Mouse (Mus musculus): ENCODE data around the gene Lef1. TPM values are rescaled to one million over a fixed set of nuclear protein-coding genes. Genes with fewer than 3 reads are reported as not detected.

Gene Lef1
- polyA plus RNA-seq, 1 experiment from 2014 or later: 18.7 TPM

GRCm38 (mm10) chr3:131190671-131191367 lies 80.5 kb downstream of the Lef1 start:
- ATAC-seq (ENCODE audit: insufficient number of reproducible peaks, low FRiP score): no peak
- Histone ChIP-seq H3K4me3 (no peak overlapping the region), H3K36me3 (peaks cover 3% of the 10 kb centered on the region; the same call in 1 of the 2 replicates), H3K27ac (ENCODE audit: poor library complexity, severe bottlenecking) (no peak overlapping the region), H3K9ac (no peak overlapping the region), H3K27me3 (replicated peaks) (no peaks in the 10 kb centered on the region), H3K4me2 (no peak overlapping the region), H3K4me1 (replicated peaks) (peaks cover 6% of the 10 kb centered on the region), H3K9me3 (replicated peaks) (no peaks in the 10 kb centered on the region)
- WGBS: 82% methylated on average over 19 of the region's 19 CpGs

GRCm38 (mm10) chr3:131191454-131191853 lies 81.2 kb downstream of the Lef1 start:
- no peak overlapping the region for H3K4me3 ChIP-seq
- H3K9ac ChIP-seq: no peak overlapping the region
- H3K27me3 ChIP-seq (replicated peaks): no peaks in the 10 kb centered on the region
- no peak overlapping the region for H3K27ac ChIP-seq (ENCODE audit: poor library complexity, severe bottlenecking)
- H3K4me2 ChIP-seq: no peak overlapping the region
- peaks cover 6% of the 10 kb centered on the region for H3K4me1 ChIP-seq (replicated peaks)
- no peak for ATAC-seq (ENCODE audit: insufficient number of reproducible peaks, low FRiP score)
- no peaks in the 10 kb centered on the region for H3K9me3 ChIP-seq (replicated peaks)
- peaks cover 3% of the 10 kb centered on the region; the same call in 1 of the 2 replicates for H3K36me3 ChIP-seq
- 87% methylated on average over 7 of the region's 7 CpGs for WGBS

GRCm38 (mm10) chr3:131196050-131196449 lies 85.8 kb downstream of the Lef1 start:
- H3K36me3 ChIP-seq: peaks cover 3% of the 10 kb centered on the region; the same call in 1 of the 2 replicates
- no peaks in the 10 kb centered on the region for H3K9me3 ChIP-seq (replicated peaks)
- no peaks in the 10 kb centered on the region for H3K27me3 ChIP-seq (replicated peaks)
- H3K4me2 ChIP-seq: no peak overlapping the region
- 78% methylated on average over 10 of the region's 10 CpGs for WGBS
- no peak overlapping the region for H3K9ac ChIP-seq
- no peaks in the 10 kb centered on the region for H3K4me1 ChIP-seq (replicated peaks)
- H3K4me3 ChIP-seq: no peak overlapping the region
- ATAC-seq (ENCODE audit: insufficient number of reproducible peaks, low FRiP score): no peak
- H3K27ac ChIP-seq (ENCODE audit: poor library complexity, severe bottlenecking): no peak overlapping the region

GRCm38 (mm10) chr3:131196507-131197019 lies 86.3 kb downstream of the Lef1 start:
- no peaks in the 10 kb centered on the region for H3K4me1 ChIP-seq (replicated peaks)
- H3K4me2 ChIP-seq: no peak overlapping the region
- ATAC-seq (ENCODE audit: insufficient number of reproducible peaks, low FRiP score): no peak
- no peak overlapping the region for H3K27ac ChIP-seq (ENCODE audit: poor library complexity, severe bottlenecking)
- no peak overlapping the region for H3K9ac ChIP-seq
- peaks cover 3% of the 10 kb centered on the region; the same call in 1 of the 2 replicates for H3K36me3 ChIP-seq
- 81% methylated on average over 8 of the region's 8 CpGs for WGBS
- no peaks in the 10 kb centered on the region for H3K9me3 ChIP-seq (replicated peaks)
- H3K27me3 ChIP-seq (replicated peaks): no peaks in the 10 kb centered on the region
- no peak overlapping the region for H3K4me3 ChIP-seq

GRCm38 (mm10) chr3:131198991-131199390 lies 88.7 kb downstream of the Lef1 start:
- no peak overlapping the region for H3K4me2 ChIP-seq
- no peak overlapping the region for H3K27ac ChIP-seq (ENCODE audit: poor library complexity, severe bottlenecking)
- ATAC-seq (ENCODE audit: insufficient number of reproducible peaks, low FRiP score): no peak
- H3K4me1 ChIP-seq (replicated peaks): no peaks in the 10 kb centered on the region
- no peaks in the 10 kb centered on the region for H3K9me3 ChIP-seq (replicated peaks)
- no peak overlapping the region for H3K9ac ChIP-seq
- no peaks in the 10 kb centered on the region for H3K27me3 ChIP-seq (replicated peaks)
- H3K4me3 ChIP-seq: no peak overlapping the region
- 74% methylated on average over 3 of the region's 3 CpGs for WGBS
- H3K36me3 ChIP-seq: no peaks in the 10 kb centered on the region

GRCm38 (mm10) chr3:131199590-131200288 lies 89.5 kb downstream of the Lef1 start:
- 70% methylated on average over 20 of the region's 20 CpGs for WGBS
- no peaks in the 10 kb centered on the region for H3K36me3 ChIP-seq
- no peaks in the 10 kb centered on the region for H3K9me3 ChIP-seq (replicated peaks)
- H3K4me3 ChIP-seq: no peak overlapping the region
- no peaks in the 10 kb centered on the region for H3K27me3 ChIP-seq (replicated peaks)
- no peak overlapping the region for H3K4me2 ChIP-seq
- ATAC-seq (ENCODE audit: insufficient number of reproducible peaks, low FRiP score): no peak
- no peak overlapping the region for H3K9ac ChIP-seq
- H3K4me1 ChIP-seq (replicated peaks): no peaks in the 10 kb centered on the region
- H3K27ac ChIP-seq (ENCODE audit: poor library complexity, severe bottlenecking): no peak overlapping the region

GRCm38 (mm10) chr3:131202311-131202710 lies 92.0 kb downstream of the Lef1 start:
- WGBS: 75% methylated on average over 7 of the region's 7 CpGs
- Histone ChIP-seq H3K27ac (ENCODE audit: poor library complexity, severe bottlenecking) (no peak overlapping the region), H3K9me3 (replicated peaks) (no peaks in the 10 kb centered on the region), H3K36me3 (no peaks in the 10 kb centered on the region), H3K27me3 (replicated peaks) (no peaks in the 10 kb centered on the region), H3K9ac (no peak overlapping the region), H3K4me1 (replicated peaks) (no peaks in the 10 kb centered on the region), H3K4me2 (no peak overlapping the region), H3K4me3 (no peak overlapping the region)
- ATAC-seq (ENCODE audit: insufficient number of reproducible peaks, low FRiP score): no peak

GRCm38 (mm10) chr3:131207846-131208245 lies 97.6 kb downstream of the Lef1 start:
- ATAC-seq (ENCODE audit: insufficient number of reproducible peaks, low FRiP score): no peak
- 62% methylated on average over 5 of the region's 5 CpGs for WGBS
- Histone ChIP-seq H3K4me3 (no peak overlapping the region), H3K27ac (ENCODE audit: poor library complexity, severe bottlenecking) (no peak overlapping the region), H3K4me1 (replicated peaks) (no peaks in the 10 kb centered on the region), H3K9ac (no peak overlapping the region), H3K9me3 (replicated peaks) (no peaks in the 10 kb centered on the region), H3K27me3 (replicated peaks) (no peaks in the 10 kb centered on the region), H3K36me3 (no peaks in the 10 kb centered on the region), H3K4me2 (no peak overlapping the region)

GRCm38 (mm10) chr3:131208265-131208891 lies 98.1 kb downstream of the Lef1 start:
- H3K36me3 ChIP-seq: no peaks in the 10 kb centered on the region
- no peaks in the 10 kb centered on the region for H3K9me3 ChIP-seq (replicated peaks)
- 64% methylated on average over 13 of the region's 13 CpGs for WGBS
- H3K4me1 ChIP-seq (replicated peaks): peaks cover 5% of the 10 kb centered on the region; the same call in 1 of the 2 replicates
- H3K4me3 ChIP-seq: no peak overlapping the region
- H3K9ac ChIP-seq: no peak overlapping the region
- no peaks in the 10 kb centered on the region for H3K27me3 ChIP-seq (replicated peaks)
- no peak overlapping the region for H3K27ac ChIP-seq (ENCODE audit: poor library complexity, severe bottlenecking)
- no peak overlapping the region for H3K4me2 ChIP-seq
- ATAC-seq (ENCODE audit: insufficient number of reproducible peaks, low FRiP score): no peak

GRCm38 (mm10) chr3:131212200-131212599 lies 101.9 kb downstream of the Lef1 start:
- 88% methylated on average over 7 of the region's 7 CpGs for WGBS
- no peak overlapping the region for H3K4me2 ChIP-seq

GRCm38 (mm10) chr3:131214060-131214658 lies 103.9 kb downstream of the Lef1 start:
- Histone ChIP-seq H3K4me3 (no peak overlapping the region), H3K9ac (no peak overlapping the region), H3K36me3 (no peaks in the 10 kb centered on the region), H3K27me3 (replicated peaks) (no peaks in the 10 kb centered on the region), H3K4me1 (replicated peaks) (peaks cover 8% of the 10 kb centered on the region; the same call in 1 of the 2 replicates), H3K4me2 (no peak overlapping the region), H3K27ac (ENCODE audit: poor library complexity, severe bottlenecking) (no peak overlapping the region), H3K9me3 (replicated peaks) (no peaks in the 10 kb centered on the region)
- 72% methylated on average over 9 of the region's 9 CpGs for WGBS
- ATAC-seq (ENCODE audit: insufficient number of reproducible peaks, low FRiP score): no peak

More at GRCm38 (mm10) chr3:131212200-131212599, 101.9 kb downstream of the Lef1 start:
- Histone ChIP-seq H3K9me3 (replicated peaks) (no peaks in the 10 kb centered on the region), H3K4me3 (no peak overlapping the region), H3K27me3 (replicated peaks) (no peaks in the 10 kb centered on the region), H3K9ac (no peak overlapping the region), H3K27ac (ENCODE audit: poor library complexity, severe bottlenecking) (no peak overlapping the region), H3K4me1 (replicated peaks) (peaks cover 8% of the 10 kb centered on the region; the same call in 1 of the 2 replicates), H3K36me3 (no peaks in the 10 kb centered on the region)
- ATAC-seq (ENCODE audit: insufficient number of reproducible peaks, low FRiP score): no peak

All from heart, embryonic 12.5 days (tissue).